Mouse (Mus musculus): ENCODE measurements around the gene Atp5l. TPM values are rescaled to one million over a fixed set of nuclear protein-coding genes. Genes with fewer than 3 reads are reported as not detected.
"Not testable (repeated sequence)": the region's sequence is repeated elsewhere in the genome, so short reads cannot be mapped to it uniquely, and the experiment has no call there.

Gene Atp5l
- total RNA-seq (2021), result 100 to 1,000 TPM; 668 to 937 TPM
- long read RNA-seq, experiment 1, full-length matches to known transcripts, result 543 of 548 reads
- long read RNA-seq, experiment 1, partial matches to known transcripts, result 1 of 548 reads
- long read RNA-seq, experiment 1, other reads (novel, unspliced or antisense), result 4 of 548 reads
- long read RNA-seq, experiment 2, full-length matches to known transcripts, result 676 of 684 reads
- long read RNA-seq, experiment 2, partial matches to known transcripts, result 1 of 684 reads
- long read RNA-seq, experiment 2, other reads (novel, unspliced or antisense), result 7 of 684 reads

- Histone ChIP-seq H3K4me3 (peak within 1 kb of the TSS; percentile 99), H3K27ac (peak within 1 kb of the TSS; percentile 99)
- DNase-seq, result peak; percentile 86
- no peak for TF ChIP-seq CTCF (IDR thresholded peaks at IDR 0.05)
- intact Hi-C loops (cut with DNase I), result loop anchor here (2.0 to 5.0 kb wide), 2 partner anchors 47 to 80 kb away; partner anchors contain the start of gene Ube4a
These were observed at the start of gene Atp5l for GRCm38 (mm10) chr9:44920374-44921122. TSS of gene Atp5l (minus strand) at chr9:44920742.

GRCm38 (mm10) chr9:44969450-44969849 is 48.9 kb upstream of the Atp5l start:
- intact Hi-C loops (cut with DNase I), result loop anchor here (5.0 kb wide), 1 partner anchor 47 kb away; the partner anchor contains the start of gene Atp5l
- no peak overlapping the region for H3K27ac ChIP-seq
- TF ChIP-seq CTCF (IDR thresholded peaks at IDR 0.05), result peak; percentile 44
- H3K4me3 ChIP-seq, result no peak overlapping the region
- no peak for DNase-seq

- not testable (repeated sequence) for DNase-seq, H3K27ac ChIP-seq, H3K4me3 ChIP-seq
- intact Hi-C loops (cut with DNase I), result loop anchor here (1.0 to 5.0 kb wide), 2 partner anchors 45 to 131 kb away; partner anchors contain the start of gene Atp5l
These were observed 47.2 kb upstream of the Atp5l start for GRCm38 (mm10) chr9:44967763-44968162.

- DNase-seq, result peak; percentile 86
- Histone ChIP-seq H3K27ac (peak overlapping the region; percentile 98), H3K4me3 (no peak overlapping the region; the same call in 1 of the 2 replicates)
- peak; percentile 99 for TF ChIP-seq CTCF (IDR thresholded peaks at IDR 0.05)
- intact Hi-C loops (cut with DNase I), result loop anchor here (1.0 to 5.0 kb wide), 2 partner anchors 45 to 131 kb away; partner anchors contain the start of gene Atp5l
These were observed 46.3 kb upstream of the Atp5l start for GRCm38 (mm10) chr9:44966815-44967242.

- H3K4me3 ChIP-seq, result peak overlapping the region; percentile 86
- intact Hi-C loops (cut with DNase I), result loop anchor here (5.0 kb wide), 1 partner anchor 44 kb away; the partner anchor contains the start of gene Atp5l
- TF ChIP-seq CTCF (IDR thresholded peaks at IDR 0.05), result no peak
- no peak for DNase-seq
- H3K27ac ChIP-seq, result peak overlapping the region; percentile 98
These were observed 45.4 kb upstream of the Atp5l start for GRCm38 (mm10) chr9:44965833-44966466.

- peak; percentile 99 for DNase-seq
- Histone ChIP-seq H3K4me3 (peak within 1 kb of the TSS; percentile 86), H3K27ac (peak within 1 kb of the TSS; percentile 98)
- TF ChIP-seq CTCF (IDR thresholded peaks at IDR 0.05), result no peak
- intact Hi-C loops (cut with DNase I), result loop anchor here (5.0 kb wide), 1 partner anchor 43 kb away; the partner anchor contains the start of gene Atp5l
These were observed 44.7 kb upstream of the Atp5l start, which contains the start of gene Ube4a for GRCm38 (mm10) chr9:44965126-44965832. TSS of gene Ube4a (minus strand) at chr9:44965600.

- TF ChIP-seq CTCF (IDR thresholded peaks at IDR 0.05), result no peak
- H3K27ac ChIP-seq, result no peak overlapping the region
- no peak overlapping the region for H3K4me3 ChIP-seq
- DNase-seq, result no peak
- intact Hi-C loops (cut with DNase I), result no loop called here
These were observed 33.9 kb upstream of the Atp5l start for GRCm38 (mm10) chr9:44954432-44954831.

- no peak overlapping the region for H3K4me3 ChIP-seq
- H3K27ac ChIP-seq, result no peak overlapping the region; the same call in 1 of the 2 replicates
- TF ChIP-seq CTCF (IDR thresholded peaks at IDR 0.05), result no peak
- no peak for DNase-seq
- intact Hi-C loops (cut with DNase I), result no loop called here
These were observed 27.3 kb upstream of the Atp5l start for GRCm38 (mm10) chr9:44947836-44948235.

GRCm38 (mm10) chr9:44946185-44946695 is 25.7 kb upstream of the Atp5l start:
- Histone ChIP-seq H3K4me3 (no peak overlapping the region), H3K27ac (peak overlapping the region; percentile 97)
- no peak for TF ChIP-seq CTCF (IDR thresholded peaks at IDR 0.05)
- DNase-seq, result no peak
- intact Hi-C loops (cut with DNase I), result no loop called here

- Histone ChIP-seq H3K27ac (peak overlapping the region; percentile 97), H3K4me3 (peak overlapping the region; percentile 32)
- no peak for TF ChIP-seq CTCF (IDR thresholded peaks at IDR 0.05)
- DNase-seq, result peak; percentile 72
- intact Hi-C loops (cut with DNase I), result no loop called here
These were observed 21.9 kb upstream of the Atp5l start for GRCm38 (mm10) chr9:44942421-44942820.

- no peak for TF ChIP-seq CTCF (IDR thresholded peaks at IDR 0.05)
- intact Hi-C loops (cut with DNase I), result no loop called here
- H3K27ac ChIP-seq, result peak overlapping the region; percentile 97
- DNase-seq, result peak; percentile 80
- H3K4me3 ChIP-seq, result no peak overlapping the region
These were observed 21.2 kb upstream of the Atp5l start for GRCm38 (mm10) chr9:44941756-44942155.
